Mouse (Mus musculus): ENCODE data around the gene Clmp.

- no peak for TF ChIP-seq CTCF (IDR thresholded peaks at IDR 0.05; ENCODE audit: low read depth, low read length)
- TF ChIP-seq EP300 (IDR thresholded peaks at IDR 0.05; ENCODE audit: insufficient read depth, low read depth, low read length): peak; percentile 63; the same call in 1 of the 2 replicates
These were observed 115.2 kb downstream of the Clmp start, which contains the start of gene Hspa8 for GRCm38 (mm10) chr9:40800675-40801612.

Data from ES-Bruce4 (cell line).